ENCODE assay signal across 9 mouse cellular contexts in genomic region chr10:60985109-60985576, GRCm38 (mm10).
DNase-seq lines count a peak whose midpoint lies in the region; ATAC-seq lines count a peak whose summit lies in the region.
"Had no signal": no experiment of that assay in that cellular context is flagged by ENCODE, and none has a peak within 500 bp of the region (broad histone marks: within the 10 kb centered on the region; RNA-seq: fewer than 3 reads in every experiment).

No protein-coding gene starts in this region.

- no peak overlapping the region for H3K9ac ChIP-seq in limb, embryonic 11.5 days (ENCODE audit: low read length)
- H3K9ac ChIP-seq in forebrain, embryonic 14.5 days (ENCODE audit: low read length) = no peak overlapping the region
- H3K9ac ChIP-seq: stomach, embryonic 15.5 days had no signal

- no peaks in the 10 kb centered on the region for H3K9me3 ChIP-seq in limb, embryonic 11.5 days (ENCODE audit: control insufficient read depth, low read length)
- H3K9me3 ChIP-seq in limb, embryonic 10.5 days (replicated peaks) = no peaks in the 10 kb centered on the region
- H3K9me3 ChIP-seq in forebrain, embryonic 14.5 days (replicated peaks; ENCODE audit: control insufficient read depth, low read length) = no peaks in the 10 kb centered on the region
- H3K9me3 ChIP-seq: stomach, embryonic 15.5 days had no signal

- H3K4me1 ChIP-seq in limb, embryonic 11.5 days (ENCODE audit: control insufficient read depth, insufficient read depth, low read length) = 0 out of 2 replicates have a peak, but pooled peaks cover 4% of the 10 kb centered on the region
- H3K4me1 ChIP-seq in limb, embryonic 10.5 days = peaks cover 15% of the 10 kb centered on the region
- no peaks in the 10 kb centered on the region for H3K4me1 ChIP-seq in forebrain, embryonic 14.5 days (ENCODE audit: control insufficient read depth, insufficient read depth, low read length)
- H3K4me1 ChIP-seq: stomach, embryonic 15.5 days had no signal

- no peak for ATAC-seq in limb, embryonic 11.5 days (ENCODE audit: insufficient number of reproducible peaks, low FRiP score, low TSS enrichment, low read depth)
- peak; percentile 72 for ATAC-seq in forebrain, embryonic 14.5 days
- ATAC-seq in monocyte, adult 5-6 weeks (replicated peaks; ENCODE audit: insufficient number of reproducible peaks, low FRiP score, low TSS enrichment, poor library complexity, severe bottlenecking) = no peak
- ATAC-seq in frontal cortex, adult (ENCODE audit: low TSS enrichment) = no peak

- H3K36me3 ChIP-seq in limb, embryonic 11.5 days (ENCODE audit: control insufficient read depth, insufficient read depth, low read length) = no peaks in the 10 kb centered on the region
- no peaks in the 10 kb centered on the region for H3K36me3 ChIP-seq in limb, embryonic 10.5 days
- H3K36me3 ChIP-seq in forebrain, embryonic 14.5 days (ENCODE audit: control insufficient read depth, insufficient read depth, low read length) = no peaks in the 10 kb centered on the region
- H3K36me3 ChIP-seq: stomach, embryonic 15.5 days had no signal

- peak; percentile 30 for DNase-seq in limb, embryonic 11.5 days (ENCODE audit: low spot score)
- no peak for DNase-seq in limb, embryonic 10.5 days (ENCODE audit: low spot score)
- DNase-seq in adrenal gland, adult 8-10 months = peak; percentile 47
- peak; percentile 77 for DNase-seq in forebrain, embryonic 14.5 days (ENCODE audit: low spot score)
- peak; percentile 19 for DNase-seq in lung, postnatal 14 days
- no peak for DNase-seq in thymus, postnatal 10 days (ENCODE audit: low spot score in 2 of 2)

- no peak overlapping the region for H3K27ac ChIP-seq in limb, embryonic 11.5 days (replicated peaks; ENCODE audit: low read depth, low read length)
- H3K27ac ChIP-seq in limb, embryonic 10.5 days = no peak overlapping the region
- no peak overlapping the region for H3K27ac ChIP-seq in forebrain, embryonic 14.5 days (ENCODE audit: low read depth, low read length)
- H3K27ac ChIP-seq: stomach, embryonic 15.5 days had no signal

- H3K4me2 ChIP-seq in limb, embryonic 11.5 days (ENCODE audit: low read depth, severe bottlenecking) = no peak overlapping the region
- no peak overlapping the region for H3K4me2 ChIP-seq in forebrain, embryonic 14.5 days (ENCODE audit: low read length)
- H3K4me2 ChIP-seq: stomach, embryonic 15.5 days had no signal

- H3K4me3 ChIP-seq in limb, embryonic 11.5 days (ENCODE audit: low read depth, low read length) = no peak overlapping the region
- H3K4me3 ChIP-seq in limb, embryonic 10.5 days = no peak overlapping the region
- no peak overlapping the region for H3K4me3 ChIP-seq in forebrain, embryonic 14.5 days (ENCODE audit: low read depth, low read length)
- H3K4me3 ChIP-seq: stomach, embryonic 15.5 days had no signal

- no peaks in the 10 kb centered on the region for H3K27me3 ChIP-seq in limb, embryonic 11.5 days (ENCODE audit: control insufficient read depth, insufficient read depth, low read length)
- H3K27me3 ChIP-seq in limb, embryonic 10.5 days (ENCODE audit: low read depth, poor library complexity, severe bottlenecking) = no peaks in the 10 kb centered on the region
- H3K27me3 ChIP-seq in forebrain, embryonic 14.5 days (replicated peaks; ENCODE audit: control insufficient read depth, insufficient read depth, low read length) = no peaks in the 10 kb centered on the region
- H3K27me3 ChIP-seq: stomach, embryonic 15.5 days had no signal

- 18% methylated on average over 10 of the region's 10 CpGs for WGBS in limb, embryonic 11.5 days
- 20% methylated on average over 10 of the region's 10 CpGs for WGBS in limb, embryonic 10.5 days
- 4% methylated on average over 10 of the region's 10 CpGs for WGBS in forebrain, embryonic 14.5 days

Comparison
In these comparisons a context has a peak if more than half of its experiments do, and no peak if none do; other contexts are left out.
1. DNase-seq: peak in limb, embryonic 11.5 days (single experiment), adrenal gland, adult 8-10 months (single experiment), forebrain, embryonic 14.5 days (single experiment) and lung, postnatal 14 days (single experiment); none in limb, embryonic 10.5 days (single experiment) and thymus, postnatal 10 days (0 of 2).